ENCODE assay signal across 8 mouse cellular contexts in genomic region chr8:121694453-121694852, GRCm38 (mm10). TPM values are rescaled to one million over a fixed set of nuclear protein-coding genes. Genes with fewer than 3 reads are reported as not detected.
DNase-seq lines count a peak whose midpoint lies in the region; ATAC-seq lines count a peak whose summit lies in the region.

No protein-coding gene starts in this region.

- H3K27ac ChIP-seq in forebrain, embryonic 10.5 days: no peak overlapping the region
- H3K27ac ChIP-seq in forebrain, embryonic 15.5 days (replicated peaks): no peak overlapping the region
- H3K27ac ChIP-seq in liver, embryonic 11.5 days (ENCODE audit: low read depth, low read length): no peak overlapping the region
- H3K27ac ChIP-seq in embryonic facial prominence, embryonic 10.5 days (replicated peaks): no peak overlapping the region

- no peak overlapping the region for H3K9ac ChIP-seq in forebrain, embryonic 15.5 days (replicated peaks)
- H3K9ac ChIP-seq in liver, embryonic 11.5 days (ENCODE audit: low read depth, low read length): no peak overlapping the region

- DNase-seq in forebrain, embryonic 10.5 days (ENCODE audit: extremely low spot score, low spot score): peak; percentile 45
- peak; percentile 56 for DNase-seq in liver
- DNase-seq in liver, embryonic 11.5 days (ENCODE audit: low spot score): no peak
- DNase-seq in adrenal gland, postnatal 25 days: peak; percentile 52
- peak; percentile 64 for DNase-seq in embryonic facial prominence, embryonic 10.5 days (ENCODE audit: low spot score)
- peak; percentile 64 for DNase-seq in lung, postnatal 14 days
- DNase-seq in thymus, postnatal 25 days: peak; percentile 58

- H3K4me2 ChIP-seq in forebrain, embryonic 15.5 days (replicated peaks): no peak overlapping the region
- H3K4me2 ChIP-seq in liver, embryonic 11.5 days: no peak overlapping the region

- no peaks in the 10 kb centered on the region for H3K9me3 ChIP-seq in forebrain, embryonic 10.5 days
- H3K9me3 ChIP-seq in forebrain, embryonic 15.5 days: no peaks in the 10 kb centered on the region
- H3K9me3 ChIP-seq in liver, embryonic 11.5 days (ENCODE audit: control insufficient read depth, low read length): no peaks in the 10 kb centered on the region
- H3K9me3 ChIP-seq in embryonic facial prominence, embryonic 10.5 days: no peaks in the 10 kb centered on the region

- H3K27me3 ChIP-seq in forebrain, embryonic 10.5 days (ENCODE audit: poor library complexity, severe bottlenecking): no peaks in the 10 kb centered on the region
- no peaks in the 10 kb centered on the region for H3K27me3 ChIP-seq in forebrain, embryonic 15.5 days
- H3K27me3 ChIP-seq in liver, embryonic 11.5 days (replicated peaks; ENCODE audit: control insufficient read depth, insufficient read depth, low read length): 0 out of 2 replicates have a peak, but pooled peaks cover 3% of the 10 kb centered on the region
- no peaks in the 10 kb centered on the region for H3K27me3 ChIP-seq in embryonic facial prominence, embryonic 10.5 days (replicated peaks; ENCODE audit: low read depth, poor library complexity, severe bottlenecking)

- H3K36me3 ChIP-seq in forebrain, embryonic 10.5 days (replicated peaks): no peaks in the 10 kb centered on the region
- no peaks in the 10 kb centered on the region for H3K36me3 ChIP-seq in forebrain, embryonic 15.5 days
- no peaks in the 10 kb centered on the region for H3K36me3 ChIP-seq in liver, embryonic 11.5 days (ENCODE audit: control insufficient read depth, insufficient read depth, low read length)
- no peaks in the 10 kb centered on the region for H3K36me3 ChIP-seq in embryonic facial prominence, embryonic 10.5 days (replicated peaks)

- H3K4me1 ChIP-seq in forebrain, embryonic 10.5 days: peaks cover 19% of the 10 kb centered on the region
- peaks cover 15% of the 10 kb centered on the region for H3K4me1 ChIP-seq in forebrain, embryonic 15.5 days
- H3K4me1 ChIP-seq in liver, embryonic 11.5 days (replicated peaks; ENCODE audit: control insufficient read depth, insufficient read depth, low read length): peaks cover 5% of the 10 kb centered on the region; the same call in 1 of the 2 replicates
- H3K4me1 ChIP-seq in embryonic facial prominence, embryonic 10.5 days: peaks cover 18% of the 10 kb centered on the region

- H3K4me3 ChIP-seq in forebrain, embryonic 10.5 days: no peak overlapping the region
- H3K4me3 ChIP-seq in forebrain, embryonic 15.5 days: no peak overlapping the region
- H3K4me3 ChIP-seq in liver, embryonic 11.5 days (ENCODE audit: low read depth, low read length): no peak overlapping the region
- H3K4me3 ChIP-seq in embryonic facial prominence, embryonic 10.5 days: no peak overlapping the region

- ATAC-seq in forebrain, embryonic 15.5 days (replicated peaks): no peak
- no peak for ATAC-seq in liver, embryonic 11.5 days (replicated peaks; ENCODE audit: low FRiP score)

- WGBS in forebrain, embryonic 10.5 days: 56% methylated on average over 4 of the region's 4 CpGs
- WGBS in forebrain, embryonic 15.5 days: 53% methylated on average over 4 of the region's 4 CpGs
- WGBS in liver, embryonic 11.5 days: 52% methylated on average over 4 of the region's 4 CpGs
- 54% methylated on average over 4 of the region's 4 CpGs for WGBS in embryonic facial prominence, embryonic 10.5 days

RNA-seq across cellular contexts. Expression of gene Jph3, which starts 35.0 kb away (rescaled TPM):
- polyA plus RNA-seq in forebrain, embryonic 10.5 days (2016; fragmentation: Nextera tagmentation; extraction: Ambion mirVana): 5.6 and 7.7 TPM in 2 replicates
- polyA plus RNA-seq in forebrain, embryonic 15.5 days (2015; fragmentation: Nextera tagmentation; extraction: Ambion mirVana): 79.9 and 82.5 TPM in 2 replicates
- 0.49 and 0.64 TPM in 2 replicates for polyA plus RNA-seq in liver, embryonic 11.5 days (2014; fragmentation: Nextera tagmentation; extraction: Ambion mirVana)
- total RNA-seq in adrenal gland, postnatal 25 days (2021): 2.0 and 3.2 TPM in 2 replicates
- polyA plus RNA-seq in embryonic facial prominence, embryonic 10.5 days (2016; fragmentation: Nextera tagmentation; extraction: Ambion mirVana): 5.2 and 5.7 TPM in 2 replicates

RNA-seq across cellular contexts. Expression of gene Zcchc14, which starts 41.8 kb away (rescaled TPM):
- polyA plus RNA-seq in forebrain, embryonic 10.5 days (2016; fragmentation: Nextera tagmentation; extraction: Ambion mirVana): 16.4 and 16.9 TPM in 2 replicates
- 36.7 and 39.2 TPM in 2 replicates for polyA plus RNA-seq in forebrain, embryonic 15.5 days (2015; fragmentation: Nextera tagmentation; extraction: Ambion mirVana)
- polyA plus RNA-seq in liver, embryonic 11.5 days (2014; fragmentation: Nextera tagmentation; extraction: Ambion mirVana): 6.2 and 7.3 TPM in 2 replicates
- 52.5 and 57.8 TPM in 2 replicates for total RNA-seq in adrenal gland, postnatal 25 days (2021)
- polyA plus RNA-seq in embryonic facial prominence, embryonic 10.5 days (2016; fragmentation: Nextera tagmentation; extraction: Ambion mirVana): 15.0 and 17.3 TPM in 2 replicates
